Mouse (Mus musculus) G1E (cell line): ENCODE data around the gene Sh3rf3.

Experiments used
- CTCF ChIP-seq: IDR thresholded peaks from 2 replicates; pipeline ENCODE4 v1.5.1; 2012; ENCODE audit warnings: low read depth, low read length, inconsistent platforms, mixed read lengths
- GATA1 ChIP-seq: IDR thresholded peaks from 2 replicates; pipeline ENCODE4 v1.6.1; 2012; ENCODE audit warnings: borderline replicate concordance, low read length, inconsistent platforms, mixed read lengths
- TAL1 ChIP-seq: conservative IDR thresholded peaks from 2 replicates; pipeline ENCODE4 v1.6.1; 2012; ENCODE audit warnings: low read depth, low read length, inconsistent platforms, mixed read lengths

DNA sequence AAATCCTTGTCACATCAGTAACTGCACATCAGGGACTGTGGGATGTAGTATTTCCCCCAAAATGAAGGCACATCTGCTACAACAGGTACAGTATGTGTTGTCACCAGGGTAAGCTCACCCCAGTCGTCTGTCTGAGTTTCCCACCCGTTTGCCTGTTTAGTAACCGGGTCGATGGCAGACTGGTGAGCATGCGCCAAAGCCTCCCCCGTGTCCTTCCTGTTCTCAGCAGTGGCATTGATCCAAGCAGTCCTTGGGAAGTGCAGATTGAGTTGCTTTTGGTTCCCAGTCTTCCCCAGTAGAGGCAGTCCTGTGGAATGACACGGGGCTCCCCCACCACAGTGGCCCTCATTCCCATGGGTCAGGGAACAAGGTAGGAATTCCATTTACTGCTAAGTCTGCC lies 297.2 kb downstream of the Sh3rf3 start:
- TF ChIP-seq CTCF (no peak), GATA1 (no peak), TAL1 (no peak)
